Mouse (Mus musculus): ENCODE results near the gene Cd2bp2. TPM values are rescaled to one million over a fixed set of nuclear protein-coding genes. Genes with fewer than 3 reads are reported as not detected.
A peak's percentile ranks its signal among the peaks of the same experiment; 100 is the strongest.

Cd2bp2 gene
- polyA plus RNA-seq, 1 experiment from 2014 or later: 56.4 TPM

GRCm38 (mm10) chr7:127208553-127209438 lies 12.9 kb upstream of the Cd2bp2 start, which contains the start of gene Mylpf:
Gene Mylpf (plus strand): TSS chr7:127208890.
- ATAC-seq (ENCODE audit: insufficient number of reproducible peaks, low FRiP score, low TSS enrichment, low read depth): peak; percentile 94
- under 1% methylated on average over 35 of the region's 44 CpGs for WGBS
- Histone ChIP-seq H3K4me3 (replicated peaks) (peak within 1 kb of the TSS; percentile 92), H3K4me2 (replicated peaks) (peak within 1 kb of the TSS; percentile 88), H3K9ac (peak within 1 kb of the TSS; percentile 97), H3K4me1 (peaks cover 27% of the 10 kb centered on the region), H3K27ac (replicated peaks) (peak within 1 kb of the TSS; percentile 91), H3K9me3 (replicated peaks) (no peaks in the 10 kb centered on the region), H3K27me3 (no peaks in the 10 kb centered on the region), H3K36me3 (peaks cover 14% of the 10 kb centered on the region)

- peaks cover 25% of the 10 kb centered on the region for H3K4me1 ChIP-seq
- no peaks in the 10 kb centered on the region for H3K9me3 ChIP-seq (replicated peaks)
- H3K4me2 ChIP-seq (replicated peaks): peak within 1 kb of the TSS; percentile 88
- WGBS: under 1% methylated on average over 25 of the region's 44 CpGs
- H3K36me3 ChIP-seq: peaks cover 19% of the 10 kb centered on the region
- peak within 1 kb of the TSS; percentile 91 for H3K27ac ChIP-seq (replicated peaks)
- H3K27me3 ChIP-seq: no peaks in the 10 kb centered on the region
- ATAC-seq (ENCODE audit: insufficient number of reproducible peaks, low FRiP score, low TSS enrichment, low read depth): no peak; the same call in 1 of the 2 replicates
- peak within 1 kb of the TSS; percentile 97 for H3K9ac ChIP-seq
- H3K4me3 ChIP-seq (replicated peaks): peak within 1 kb of the TSS; percentile 92
Observed at GRCm38 (mm10) chr7:127208295-127208552, 12.4 kb upstream of the Cd2bp2 start, which contains the start of gene Tbc1d10b. Gene Tbc1d10b (minus strand): TSS chr7:127208468.

DNA sequence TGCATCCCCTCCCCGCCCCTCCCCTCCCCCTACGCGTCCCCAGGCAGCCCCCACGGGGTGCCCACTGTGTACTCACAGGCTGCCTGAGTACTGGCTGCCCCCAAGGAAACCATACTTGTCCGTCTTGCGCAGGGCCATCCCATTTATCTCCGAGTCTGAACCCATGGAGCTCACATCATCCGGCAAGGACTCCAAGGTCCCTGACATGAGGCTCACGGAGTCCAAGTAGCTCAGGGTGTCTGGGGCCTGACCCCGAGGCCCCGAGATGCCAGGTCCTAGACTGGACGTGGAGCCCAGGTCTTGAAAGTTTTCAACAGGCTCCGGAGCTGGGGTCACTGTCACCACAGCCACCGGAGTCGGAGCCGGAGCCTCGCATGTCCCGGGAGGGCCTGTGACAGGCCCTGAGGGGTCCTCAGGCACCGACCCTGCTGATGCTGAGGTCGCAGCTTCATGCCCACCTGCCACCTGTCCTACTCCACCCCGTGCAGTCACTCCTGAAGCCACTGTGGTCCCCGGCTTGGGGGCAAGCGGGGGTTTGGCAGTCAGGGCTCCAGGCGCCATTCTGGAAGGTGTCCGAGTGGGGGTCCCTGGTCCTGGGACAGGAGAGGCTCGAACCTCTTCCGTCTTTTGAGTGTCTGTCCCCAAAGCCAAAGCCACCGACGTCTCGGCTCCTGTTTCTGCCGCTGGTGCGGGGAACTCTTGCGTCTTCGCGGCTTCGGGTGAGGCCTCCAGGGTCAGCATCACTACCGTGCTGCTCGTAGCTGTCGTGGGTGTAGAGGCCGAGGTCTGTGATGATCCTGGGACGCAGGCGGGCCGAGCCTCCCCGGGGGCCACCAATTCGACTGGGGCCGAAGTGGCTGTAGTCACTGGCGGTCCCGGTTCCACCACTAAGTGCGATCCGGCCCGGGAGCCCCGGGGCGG lies 11.8 kb upstream of the Cd2bp2 start:
- Histone ChIP-seq H3K4me1 (peaks cover 25% of the 10 kb centered on the region), H3K4me3 (replicated peaks) (peak overlapping the region; percentile 92), H3K27ac (replicated peaks) (peak overlapping the region; percentile 90), H3K4me2 (replicated peaks) (peak overlapping the region; percentile 88), H3K9ac (peak overlapping the region; percentile 97), H3K36me3 (peaks cover 25% of the 10 kb centered on the region), H3K27me3 (no peaks in the 10 kb centered on the region), H3K9me3 (replicated peaks) (no peaks in the 10 kb centered on the region)
- WGBS: under 1% methylated on average over 52 of the region's 53 CpGs
- ATAC-seq (ENCODE audit: insufficient number of reproducible peaks, low FRiP score, low TSS enrichment, low read depth): no peak

DNA sequence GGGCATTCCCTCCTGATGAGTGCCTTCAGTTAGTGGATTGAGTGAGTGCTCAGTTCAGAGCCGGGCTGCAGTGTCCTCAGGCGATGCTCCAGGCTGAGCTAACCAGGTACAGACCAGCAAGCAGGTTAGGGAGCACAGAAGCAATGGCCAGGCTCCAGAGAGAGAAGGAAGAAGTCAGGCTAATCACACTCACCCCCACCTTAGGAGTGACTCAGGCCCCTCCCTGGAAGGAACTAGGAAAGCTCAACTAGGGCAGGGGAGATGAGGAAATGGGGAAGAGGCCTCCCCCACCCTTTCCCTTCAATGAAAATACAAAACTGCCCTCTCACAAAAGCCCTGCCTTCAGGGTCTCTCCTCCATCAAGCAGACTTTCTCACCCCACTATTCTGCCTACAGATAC lies 10.8 kb upstream of the Cd2bp2 start:
- Histone ChIP-seq H3K27me3 (no peaks in the 10 kb centered on the region), H3K9me3 (replicated peaks) (no peaks in the 10 kb centered on the region), H3K4me1 (peaks cover 25% of the 10 kb centered on the region), H3K36me3 (peaks cover 35% of the 10 kb centered on the region), H3K4me3 (replicated peaks) (peak overlapping the region; percentile 92), H3K27ac (replicated peaks) (0 out of 2 replicates have a peak overlapping the region, but pooled peaks have one; percentile 8), H3K9ac (peak overlapping the region; percentile 97; the same call in 1 of the 2 replicates), H3K4me2 (replicated peaks) (peak overlapping the region; percentile 88)
- no peak for ATAC-seq (ENCODE audit: insufficient number of reproducible peaks, low FRiP score, low TSS enrichment, low read depth)
- 37% methylated on average over 2 of the region's 2 CpGs for WGBS

DNA sequence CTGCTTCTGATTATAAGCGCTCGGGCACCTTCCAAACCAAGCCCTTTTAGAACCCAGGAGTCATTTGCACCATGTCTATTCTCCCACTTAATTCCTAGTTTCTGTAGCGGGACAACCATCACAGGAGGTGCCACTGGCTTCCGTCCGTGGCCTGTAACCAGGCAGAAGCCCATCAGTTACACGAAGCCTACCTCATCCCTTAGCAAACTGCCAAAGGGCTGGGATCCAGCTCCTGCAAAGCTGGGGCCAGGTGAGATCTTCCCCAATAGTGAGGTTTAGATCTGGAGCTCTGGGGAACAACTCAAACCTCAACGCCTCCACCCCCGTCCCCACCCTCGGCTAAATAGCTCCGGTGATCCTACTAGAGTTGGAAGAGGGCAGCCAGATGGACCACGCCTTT lies 634 bp upstream of the Cd2bp2 start:
- Histone ChIP-seq H3K36me3 (peaks cover 82% of the 10 kb centered on the region), H3K4me3 (replicated peaks) (peak overlapping the region; percentile 89), H3K9me3 (replicated peaks) (no peaks in the 10 kb centered on the region), H3K4me2 (replicated peaks) (peak overlapping the region; percentile 73), H3K9ac (peak overlapping the region; percentile 60), H3K27me3 (no peaks in the 10 kb centered on the region), H3K4me1 (peaks cover 27% of the 10 kb centered on the region), H3K27ac (replicated peaks) (peak overlapping the region; percentile 92)
- 50% methylated on average over 11 of the region's 11 CpGs for WGBS
- no peak for ATAC-seq (ENCODE audit: insufficient number of reproducible peaks, low FRiP score, low TSS enrichment, low read depth)

- no peak for ATAC-seq (ENCODE audit: insufficient number of reproducible peaks, low FRiP score, low TSS enrichment, low read depth)
- Histone ChIP-seq H3K9me3 (replicated peaks) (no peaks in the 10 kb centered on the region), H3K4me3 (replicated peaks) (peak overlapping the region; percentile 89), H3K27me3 (no peaks in the 10 kb centered on the region), H3K27ac (replicated peaks) (peak overlapping the region; percentile 92), H3K9ac (peak overlapping the region; percentile 70), H3K4me1 (peaks cover 27% of the 10 kb centered on the region), H3K4me2 (replicated peaks) (peak overlapping the region; percentile 73), H3K36me3 (peaks cover 75% of the 10 kb centered on the region)
- 78% methylated on average over 7 of the region's 7 CpGs for WGBS
Observed at GRCm38 (mm10) chr7:127194633-127195029, 1.2 kb downstream of the Cd2bp2 start.

- peak overlapping the region; percentile 89; the same call in 1 of the 2 replicates for H3K4me3 ChIP-seq (replicated peaks)
- H3K9me3 ChIP-seq (replicated peaks): no peaks in the 10 kb centered on the region
- peak overlapping the region; percentile 73 for H3K4me2 ChIP-seq (replicated peaks)
- H3K4me1 ChIP-seq: peaks cover 27% of the 10 kb centered on the region
- no peak overlapping the region for H3K9ac ChIP-seq
- H3K36me3 ChIP-seq: peaks cover 70% of the 10 kb centered on the region
- H3K27ac ChIP-seq (replicated peaks): no peak overlapping the region
- WGBS: 93% methylated on average over 17 of the region's 17 CpGs
- ATAC-seq (ENCODE audit: insufficient number of reproducible peaks, low FRiP score, low TSS enrichment, low read depth): no peak
- H3K27me3 ChIP-seq: no peaks in the 10 kb centered on the region
Observed at GRCm38 (mm10) chr7:127194011-127194632, 1.7 kb downstream of the Cd2bp2 start.

GRCm38 (mm10) chr7:127192989-127193388 lies 2.9 kb downstream of the Cd2bp2 start:
- Histone ChIP-seq H3K4me3 (replicated peaks) (no peak overlapping the region), H3K36me3 (peaks cover 58% of the 10 kb centered on the region), H3K9ac (no peak overlapping the region), H3K9me3 (replicated peaks) (no peaks in the 10 kb centered on the region), H3K4me1 (peaks cover 27% of the 10 kb centered on the region), H3K27me3 (no peaks in the 10 kb centered on the region), H3K27ac (replicated peaks) (no peak overlapping the region), H3K4me2 (replicated peaks) (no peak overlapping the region)
- ATAC-seq (ENCODE audit: insufficient number of reproducible peaks, low FRiP score, low TSS enrichment, low read depth): no peak
- WGBS: 93% methylated on average over 5 of the region's 5 CpGs

- no peak overlapping the region for H3K27ac ChIP-seq (replicated peaks)
- no peak overlapping the region for H3K9ac ChIP-seq
- no peaks in the 10 kb centered on the region for H3K9me3 ChIP-seq (replicated peaks)
- no peaks in the 10 kb centered on the region for H3K27me3 ChIP-seq
- H3K36me3 ChIP-seq: peaks cover 45% of the 10 kb centered on the region
- WGBS: 78% methylated on average over 6 of the region's 6 CpGs
- peaks cover 15% of the 10 kb centered on the region for H3K4me1 ChIP-seq
- no peak overlapping the region for H3K4me2 ChIP-seq (replicated peaks)
- no peak for ATAC-seq (ENCODE audit: insufficient number of reproducible peaks, low FRiP score, low TSS enrichment, low read depth)
- no peak overlapping the region for H3K4me3 ChIP-seq (replicated peaks)
Observed at GRCm38 (mm10) chr7:127190672-127191071, 5.2 kb downstream of the Cd2bp2 start.

GRCm38 (mm10) chr7:127188305-127189276 lies 7.3 kb downstream of the Cd2bp2 start:
- no peak for ATAC-seq (ENCODE audit: insufficient number of reproducible peaks, low FRiP score, low TSS enrichment, low read depth)
- 80% methylated on average over 17 of the region's 17 CpGs for WGBS
- peaks cover 33% of the 10 kb centered on the region for H3K36me3 ChIP-seq
- H3K9me3 ChIP-seq (replicated peaks): no peaks in the 10 kb centered on the region
- H3K27ac ChIP-seq (replicated peaks): no peak overlapping the region
- H3K27me3 ChIP-seq: no peaks in the 10 kb centered on the region
- no peak overlapping the region for H3K4me2 ChIP-seq (replicated peaks)
- no peak overlapping the region for H3K9ac ChIP-seq
- no peak overlapping the region for H3K4me3 ChIP-seq (replicated peaks)
- H3K4me1 ChIP-seq: no peaks in the 10 kb centered on the region

All from embryonic facial prominence, embryonic 15.5 days (tissue).